Mouse (Mus musculus): ENCODE data around the gene Napepld. TPM values are rescaled to one million over a fixed set of nuclear protein-coding genes. Genes with fewer than 3 reads are reported as not detected.
A peak's percentile ranks its signal among the peaks of the same experiment; 100 is the strongest.
"Not testable (repeated sequence)": the region's sequence is repeated elsewhere in the genome, so short reads cannot be mapped to it uniquely, and the experiment has no call there.

Gene Napepld
- polyA plus RNA-seq, 1 experiment from 2014 or later = 0.90 TPM

- DNase-seq (ENCODE audit: low spot score) = no peak
Observed at GRCm38 (mm10) chr5:21706546-21706945, 5.3 kb upstream of the Napepld start.

- DNase-seq (ENCODE audit: low spot score) = no peak
Observed at GRCm38 (mm10) chr5:21703708-21704107, 2.5 kb upstream of the Napepld start.

- no peak for DNase-seq (ENCODE audit: low spot score)
Observed at GRCm38 (mm10) chr5:21702873-21703475, 1.8 kb upstream of the Napepld start.

- no peak for DNase-seq (ENCODE audit: low spot score)
Observed at GRCm38 (mm10) chr5:21702009-21702364, 791 bp upstream of the Napepld start.

- DNase-seq (ENCODE audit: low spot score) = no peak
Observed at GRCm38 (mm10) chr5:21700934-21701333, 262 bp downstream of the Napepld start.

- DNase-seq (ENCODE audit: low spot score) = no peak
Observed at GRCm38 (mm10) chr5:21700272-21700821, 849 bp downstream of the Napepld start.

GRCm38 (mm10) chr5:21699555-21699954, 1.6 kb downstream of the Napepld start:
- not testable (repeated sequence) for DNase-seq (ENCODE audit: low spot score)

- DNase-seq (ENCODE audit: low spot score) = no peak
Observed at GRCm38 (mm10) chr5:21694854-21695490, 6.2 kb downstream of the Napepld start.

- no peak for DNase-seq (ENCODE audit: low spot score)
Observed at GRCm38 (mm10) chr5:21693372-21693870, 7.8 kb downstream of the Napepld start.

GRCm38 (mm10) chr5:21692230-21692629, 9.0 kb downstream of the Napepld start:
- no peak for DNase-seq (ENCODE audit: low spot score)

- DNase-seq (ENCODE audit: low spot score) = no peak
Observed at GRCm38 (mm10) chr5:21687042-21687441, 14.2 kb downstream of the Napepld start.

GRCm38 (mm10) chr5:21685001-21685400, 16.2 kb downstream of the Napepld start:
- DNase-seq (ENCODE audit: low spot score) = no peak

GRCm38 (mm10) chr5:21683811-21684210, 17.4 kb downstream of the Napepld start:
- DNase-seq (ENCODE audit: low spot score) = no peak

GRCm38 (mm10) chr5:21680940-21681339, 20.3 kb downstream of the Napepld start:
- DNase-seq (ENCODE audit: low spot score) = no peak

- DNase-seq (ENCODE audit: low spot score) = no peak
Observed at GRCm38 (mm10) chr5:21680029-21680428, 21.2 kb downstream of the Napepld start.

GRCm38 (mm10) chr5:21678363-21678762, 22.8 kb downstream of the Napepld start:
- DNase-seq (ENCODE audit: low spot score) = no peak

- no peak for DNase-seq (ENCODE audit: low spot score)
Observed at GRCm38 (mm10) chr5:21677939-21678338, 23.3 kb downstream of the Napepld start.

GRCm38 (mm10) chr5:21675494-21675893, 25.7 kb downstream of the Napepld start:
- DNase-seq (ENCODE audit: low spot score) = no peak

- no peak for DNase-seq (ENCODE audit: low spot score)
Observed at GRCm38 (mm10) chr5:21675019-21675418, 26.2 kb downstream of the Napepld start.

- DNase-seq (ENCODE audit: low spot score) = no peak
Observed at GRCm38 (mm10) chr5:21673742-21674141, 27.5 kb downstream of the Napepld start.

- peak; percentile 74 for DNase-seq (ENCODE audit: low spot score)
Observed at GRCm38 (mm10) chr5:21672812-21673635, 28.2 kb downstream of the Napepld start.

GRCm38 (mm10) chr5:21669307-21669706, 31.9 kb downstream of the Napepld start:
- DNase-seq (ENCODE audit: low spot score) = no peak

Measured in thymus, postnatal 0 days (tissue).